Mouse (Mus musculus): Measurements from ENCODE around the gene Map7d2.
"Not testable (repeated sequence)": the region's sequence is repeated elsewhere in the genome, so short reads cannot be mapped to it uniquely, and the experiment has no call there.

DNA sequence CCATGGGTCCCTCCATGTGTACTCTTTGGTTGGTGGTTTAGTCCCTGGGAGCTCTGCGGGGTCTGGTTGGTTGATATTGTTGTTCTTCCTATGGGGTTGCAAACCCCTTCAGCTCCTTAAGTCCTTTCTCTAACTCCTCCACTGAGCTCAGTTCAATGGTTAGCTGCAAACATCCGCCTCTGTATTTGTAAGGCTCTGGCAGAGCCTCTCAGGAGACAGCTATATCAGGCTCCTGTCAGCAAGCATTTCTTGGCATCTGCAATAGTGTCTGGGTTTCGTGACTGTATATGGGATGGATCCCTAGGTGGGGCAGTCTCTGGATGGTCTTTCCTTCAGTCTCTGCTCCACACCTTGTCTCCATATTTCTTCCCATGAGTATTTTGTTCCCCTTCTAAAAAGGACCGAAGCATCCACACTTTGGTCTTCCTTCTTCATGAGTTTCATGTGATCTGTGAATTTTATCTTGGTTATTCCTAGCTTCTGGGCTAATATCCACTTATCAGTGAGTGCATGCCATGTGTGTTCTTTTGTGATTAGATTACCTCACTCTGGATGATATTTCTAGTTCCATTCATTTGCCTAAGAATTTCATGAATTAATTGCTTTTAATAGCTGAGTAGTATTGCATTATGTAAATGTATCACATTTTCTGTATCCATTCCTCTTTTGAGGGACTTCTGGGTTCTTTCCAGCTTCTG, 64.0 kb downstream of the Map7d2 start:
- not testable (repeated sequence) for TF ChIP-seq POLR2A (IDR thresholded peaks at IDR 0.05; ENCODE audit: control insufficient read depth in 1 of 2, insufficient read depth in 1 of 2, low read depth in 1 of 2, low read length in 2 of 2, poor library complexity in 1 of 2); CHD1 (IDR thresholded peaks at IDR 0.05; ENCODE audit: low read depth, low read length); ZMIZ1 (IDR thresholded peaks at IDR 0.05; ENCODE audit: low read depth, low read length); ZNF384 (IDR thresholded peaks at IDR 0.05; ENCODE audit: low read depth, low read length); CTCF (IDR thresholded peaks at IDR 0.05 in 2 of 3, conservative IDR thresholded peaks at IDR 0.05 in 1 of 3; ENCODE audit: control insufficient read depth in 1 of 3, insufficient read depth in 1 of 3, low read depth in 2 of 3, low read length in 3 of 3, poor library complexity in 1 of 3, severe bottlenecking in 1 of 3); MYC (IDR thresholded peaks at IDR 0.05; ENCODE audit: low read depth, low read length); CHD2 (IDR thresholded peaks at IDR 0.05; ENCODE audit: low read length); MAX (IDR thresholded peaks at IDR 0.05; ENCODE audit: low read length); MAZ (IDR thresholded peaks at IDR 0.05; ENCODE audit: low read depth, low read length); GABPA (IDR thresholded peaks at IDR 0.05; ENCODE audit: low read depth, low read length)
- peak; percentile 76 for TF ChIP-seq ETS1 (IDR thresholded peaks at IDR 0.05; ENCODE audit: low read depth, low read length)
- 0 out of 2 replicates have a peak, but pooled peaks have one; percentile 47 for TF ChIP-seq BHLHE40 (IDR thresholded peaks at IDR 0.05; ENCODE audit: borderline replicate concordance, low read depth, low read length)
- TF ChIP-seq TAL1 (IDR thresholded peaks at IDR 0.05; ENCODE audit: low read length) = peak; percentile 45
- TF ChIP-seq GATA1 (IDR thresholded peaks at IDR 0.05; ENCODE audit: low read depth, low read length) = peak; percentile 90

All from MEL (cell line).